Mouse (Mus musculus) gastrocnemius, postnatal 4 days (tissue): ENCODE measurements around the gene Cuedc1. TPM values are rescaled to one million over a fixed set of nuclear protein-coding genes. Genes with fewer than 3 reads are reported as not detected.

Experiments used
- DNase-seq, 2 experiments: peaks; one replicate each; pipeline ENCODE4 v3.0.0; 2021 to 2022; ENCODE audit warnings: low spot score in 2 of 2, mixed read lengths in 2 of 2
- total RNA-seq, 2 experiments: library from RNA; stranded (reverse); gene quantifications; 2 replicates each; pipeline ENCODE4 v1.2.3; 2021

Cuedc1 gene
- total RNA-seq, 2 experiments from 2014 or later = 47.4 to 53.8 TPM

DNA sequence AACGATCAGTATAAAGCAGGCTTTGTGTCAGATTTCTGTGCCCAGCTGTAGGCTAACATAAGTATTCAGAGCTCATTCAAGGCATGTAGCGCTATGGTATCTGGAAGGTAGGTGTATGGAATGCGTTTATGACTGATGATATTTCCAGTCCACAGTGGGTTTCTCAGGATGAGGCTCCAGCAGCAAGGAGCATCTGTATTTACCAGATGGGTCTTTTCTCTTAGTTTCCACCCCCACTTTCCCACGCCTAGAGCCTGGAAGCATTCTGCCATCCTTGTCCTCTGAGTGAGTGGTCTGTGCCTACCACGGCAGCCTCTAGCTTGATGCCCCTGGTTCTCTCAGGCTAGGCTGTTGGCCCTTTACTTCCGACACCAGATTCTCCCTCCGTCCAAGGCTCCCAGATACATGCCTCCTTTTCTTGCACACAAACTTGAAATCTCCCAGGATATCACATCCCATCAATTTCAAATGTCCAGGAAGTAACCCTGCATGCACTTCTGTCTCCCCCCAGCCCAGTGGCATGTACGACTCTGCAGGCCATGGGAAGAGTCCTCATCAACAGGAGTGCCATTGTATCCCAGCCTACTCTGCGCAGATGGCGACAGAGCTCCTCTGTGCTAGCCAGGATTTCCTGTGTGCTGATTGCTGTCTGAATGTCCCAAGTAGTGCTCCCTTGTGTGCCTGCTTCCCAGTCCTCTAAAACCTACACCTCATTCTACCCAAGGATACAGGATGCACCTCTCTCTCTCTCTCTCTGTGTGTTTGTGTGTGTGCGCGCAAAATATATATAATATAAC is 48.6 kb downstream of the Cuedc1 start:
- DNase-seq = no peak

DNA sequence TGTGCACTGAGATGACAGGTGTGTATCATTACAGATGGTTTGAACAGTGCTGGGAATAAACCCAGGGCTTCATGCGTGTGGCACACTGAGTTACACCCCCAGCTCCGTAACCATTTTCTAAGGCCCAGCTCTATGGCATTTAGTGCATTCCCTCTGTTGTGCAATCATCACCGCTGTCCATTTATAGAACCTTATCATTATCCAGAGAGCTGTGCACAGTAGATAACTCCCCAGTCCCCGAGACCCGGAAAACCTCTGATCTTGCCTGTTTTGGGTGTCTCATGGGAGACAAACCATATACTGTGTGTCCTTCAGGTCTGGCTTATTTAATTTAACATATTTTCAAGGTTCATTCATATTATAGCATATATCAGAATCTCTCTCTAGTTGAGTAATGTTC is 49.5 kb downstream of the Cuedc1 start:
- no peak for DNase-seq

DNA sequence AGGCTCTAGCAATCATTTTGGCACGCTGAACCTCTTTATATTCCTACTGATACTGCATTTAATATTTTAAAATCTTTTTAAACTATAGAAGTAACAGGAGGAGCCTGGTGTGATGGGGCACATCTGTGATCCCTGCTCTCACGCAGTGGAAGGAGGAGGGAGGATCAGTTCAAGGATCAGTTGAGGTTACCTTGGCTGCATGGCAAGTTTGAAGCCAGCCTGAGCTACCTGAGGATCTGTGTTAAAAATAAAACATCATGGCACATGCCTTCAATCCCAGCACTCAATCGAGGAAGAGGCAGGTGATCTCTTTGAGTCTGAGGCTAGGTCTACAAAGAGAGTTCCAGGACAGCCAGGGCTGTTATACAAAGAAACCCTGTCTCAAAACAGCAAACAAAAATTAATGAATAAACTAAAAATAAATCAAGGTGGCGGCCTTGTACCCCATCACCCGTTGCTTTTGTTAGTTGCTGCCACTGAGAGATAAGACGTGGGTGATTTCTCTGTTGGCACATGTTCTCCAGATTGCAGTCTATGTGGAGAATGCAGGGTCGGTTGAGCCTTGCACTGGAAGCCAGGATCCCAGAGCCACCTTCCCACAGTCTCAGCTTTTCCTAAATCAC is 50.3 kb downstream of the Cuedc1 start:
- DNase-seq = no peak

DNA sequence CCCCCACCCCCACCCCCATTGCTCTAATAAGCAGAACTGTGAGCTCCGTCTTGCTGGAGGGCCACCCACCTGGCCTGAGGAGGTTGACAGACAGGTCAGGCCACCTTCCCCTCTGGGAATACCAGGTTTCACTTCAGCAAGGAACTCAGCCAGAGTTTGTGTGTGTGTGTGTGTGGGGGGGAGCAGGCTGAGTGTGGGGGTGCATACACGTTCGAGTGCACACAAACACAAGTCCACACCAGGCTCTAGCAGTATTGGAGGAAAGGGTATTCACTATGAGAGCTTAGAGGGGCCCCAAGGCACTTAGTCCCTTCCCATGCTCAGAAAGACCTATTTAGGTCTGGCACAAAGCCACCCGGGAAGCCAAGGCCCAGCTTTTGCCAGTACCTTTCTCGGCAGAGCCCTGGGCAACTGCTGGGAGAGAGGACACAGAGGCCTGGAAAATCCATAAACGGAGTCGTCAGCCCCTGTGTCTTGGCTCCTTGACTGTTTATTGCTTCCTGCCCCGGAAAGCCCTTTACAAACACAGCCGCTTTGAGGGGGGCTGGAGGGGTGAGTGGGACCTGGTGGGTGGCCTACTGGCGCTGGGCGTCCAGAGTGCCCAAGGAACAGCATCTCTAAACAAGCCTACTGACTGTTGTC is 50.9 kb downstream of the Cuedc1 start:
- no peak for DNase-seq

DNA sequence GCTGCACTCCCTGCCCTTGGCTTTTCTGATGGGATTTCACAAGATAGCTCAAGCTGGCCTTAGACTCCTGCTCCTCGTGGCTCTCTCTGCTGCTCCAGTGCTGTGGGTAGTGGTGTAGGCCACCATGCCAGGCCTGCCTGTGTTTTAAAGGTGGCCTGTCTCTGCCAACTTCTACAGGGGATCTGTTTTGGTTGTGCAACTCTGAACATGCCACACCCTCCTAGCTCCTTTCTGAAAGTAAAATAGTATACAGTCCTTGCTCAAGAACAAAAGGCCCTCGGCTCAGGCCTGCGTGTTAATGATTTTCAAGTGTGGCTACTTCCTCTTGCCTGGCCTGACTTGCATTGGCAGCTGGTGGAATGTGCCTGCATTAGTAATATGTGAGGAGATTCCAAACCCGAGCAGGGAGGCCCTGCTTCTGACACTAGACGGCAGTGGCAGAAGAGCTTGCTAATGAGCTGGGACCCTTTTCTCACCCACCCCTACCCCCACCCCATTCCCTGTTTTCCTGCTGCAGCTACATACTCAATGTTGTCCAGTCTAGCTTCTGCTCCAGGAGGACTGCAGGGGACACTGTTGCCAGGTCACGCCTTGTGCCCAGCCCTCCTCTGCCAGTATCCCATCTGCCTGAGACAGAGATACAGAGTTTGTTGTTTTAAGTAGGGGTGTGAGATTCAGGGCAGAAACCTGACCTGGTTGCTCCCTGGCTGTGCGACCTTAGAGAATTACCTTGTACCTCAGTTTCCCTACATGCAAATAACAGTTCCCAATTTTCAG is 53.7 kb downstream of the Cuedc1 start:
- no peak for DNase-seq

DNA sequence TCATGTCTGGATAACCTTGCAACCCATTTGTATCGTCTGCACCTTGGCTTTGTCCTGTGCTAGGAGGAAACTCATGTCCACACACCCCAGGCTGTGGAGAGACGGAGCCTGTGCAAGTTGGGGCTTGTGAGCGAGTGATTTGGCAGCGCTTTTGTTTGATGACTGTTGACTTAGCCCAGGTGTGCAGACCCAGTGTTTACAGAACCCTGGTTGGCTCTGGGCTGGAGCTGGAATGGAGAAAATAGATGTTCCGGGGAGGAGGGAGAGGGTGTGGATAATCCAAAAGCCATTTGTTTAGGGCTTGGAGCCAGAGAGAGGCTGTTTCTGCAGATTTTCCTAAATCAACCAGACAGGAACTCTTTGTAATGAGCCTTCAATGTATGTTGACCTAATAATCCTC is 56.0 kb downstream of the Cuedc1 start:
- DNase-seq = no peak

DNA sequence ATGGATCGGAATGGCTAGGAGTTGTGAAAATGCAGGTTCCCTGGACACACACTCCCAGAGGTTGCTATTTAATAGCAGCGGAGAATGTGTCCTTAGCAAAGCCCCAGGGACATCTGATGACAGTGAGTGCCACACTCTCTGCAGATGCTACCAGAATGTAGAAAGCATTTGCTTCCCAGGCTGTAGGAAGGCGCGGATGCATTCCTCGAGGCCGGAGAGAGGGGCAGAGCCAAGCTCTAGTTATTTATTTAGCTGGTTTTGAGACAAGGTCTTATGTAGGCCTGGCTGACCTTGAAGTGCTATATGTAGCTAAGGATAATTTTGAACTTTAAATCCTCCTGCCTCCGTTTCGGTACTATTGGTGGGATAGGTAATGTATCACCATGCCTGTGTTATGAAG is 56.6 kb downstream of the Cuedc1 start:
- DNase-seq = no peak

DNA sequence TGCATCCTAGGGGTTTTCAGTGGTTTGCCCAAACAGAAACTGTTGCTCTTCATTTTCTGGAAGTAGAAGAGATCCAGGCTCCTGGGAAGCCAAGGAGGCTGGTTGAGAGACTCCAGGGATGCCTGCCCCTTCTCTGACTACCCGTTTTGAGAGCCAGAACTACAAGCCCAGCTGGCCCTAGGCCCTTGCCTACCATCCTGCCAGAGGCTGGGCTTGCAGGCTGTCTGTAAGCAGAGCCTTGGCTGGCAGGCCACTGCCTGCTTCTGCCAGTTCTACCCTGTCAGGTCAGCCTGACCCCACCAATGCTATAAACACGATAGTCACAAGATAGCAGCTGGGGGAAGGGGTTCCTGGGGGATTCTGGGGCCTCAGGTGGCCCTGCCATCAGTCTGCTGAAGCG is 57.6 kb downstream of the Cuedc1 start:
- peak in 1 of 2 experiments; percentile 67 for DNase-seq

DNA sequence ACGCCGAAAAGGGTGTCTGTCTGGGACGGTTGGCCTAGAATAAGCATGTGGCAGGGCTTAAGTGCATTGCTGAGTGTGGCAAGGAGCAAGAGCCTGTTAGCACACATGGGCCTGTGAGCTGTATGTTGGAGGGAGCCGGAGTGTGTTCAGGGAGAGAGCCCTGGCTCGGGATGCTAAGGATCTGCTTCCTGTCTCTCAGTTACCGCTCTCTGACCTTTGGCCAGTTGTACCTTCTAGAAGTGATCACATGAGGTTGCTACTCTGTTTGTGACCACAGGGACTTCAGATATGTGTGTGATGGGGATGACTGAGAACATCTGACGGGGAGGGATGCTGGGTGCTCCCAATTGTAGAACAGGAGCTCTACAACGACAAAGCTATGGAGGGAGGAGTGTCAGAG is 58.1 kb downstream of the Cuedc1 start:
- no peak for DNase-seq

DNA sequence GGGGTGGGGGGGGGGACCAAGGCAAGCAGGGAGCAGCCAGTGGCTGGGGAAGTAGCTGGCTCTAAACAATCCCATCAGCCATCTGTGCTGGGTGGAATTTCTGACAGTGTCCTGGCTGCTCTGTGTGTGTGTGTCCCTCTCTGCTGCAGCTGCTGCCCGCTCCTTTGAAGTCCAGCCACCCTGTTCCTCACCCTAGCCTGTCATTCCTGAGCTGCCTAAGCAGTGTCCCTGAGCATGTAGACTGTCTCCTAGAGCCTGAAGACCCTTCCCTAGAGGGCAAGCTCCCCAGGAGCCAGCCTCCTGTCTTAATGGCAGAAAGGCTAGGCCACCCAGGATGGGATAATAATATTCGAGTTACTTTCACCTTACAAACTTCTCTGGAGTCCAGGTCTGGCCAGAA is 58.5 kb downstream of the Cuedc1 start:
- no peak for DNase-seq

DNA sequence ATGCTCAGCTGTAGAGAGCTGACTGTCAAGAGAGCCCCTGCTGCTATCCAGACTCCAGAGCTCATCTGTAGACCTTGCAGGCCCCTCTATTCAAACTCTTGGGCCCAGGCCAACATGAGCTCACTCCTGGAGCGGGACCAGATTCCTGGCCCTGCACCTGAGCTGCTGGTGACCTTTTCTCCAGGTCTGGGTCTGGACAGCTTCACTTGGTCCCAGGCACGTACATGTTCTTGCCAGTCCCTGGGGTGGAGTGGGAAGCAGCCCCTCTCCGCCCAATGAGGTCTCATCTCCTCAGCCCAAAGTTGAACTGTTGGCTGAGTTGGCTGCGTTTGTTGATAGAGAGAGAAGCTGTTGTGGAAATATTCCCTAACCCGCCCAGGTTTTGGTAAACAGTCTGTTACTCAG is 61.0 kb downstream of the Cuedc1 start:
- peak in 1 of 2 experiments; percentile 65 for DNase-seq

DNA sequence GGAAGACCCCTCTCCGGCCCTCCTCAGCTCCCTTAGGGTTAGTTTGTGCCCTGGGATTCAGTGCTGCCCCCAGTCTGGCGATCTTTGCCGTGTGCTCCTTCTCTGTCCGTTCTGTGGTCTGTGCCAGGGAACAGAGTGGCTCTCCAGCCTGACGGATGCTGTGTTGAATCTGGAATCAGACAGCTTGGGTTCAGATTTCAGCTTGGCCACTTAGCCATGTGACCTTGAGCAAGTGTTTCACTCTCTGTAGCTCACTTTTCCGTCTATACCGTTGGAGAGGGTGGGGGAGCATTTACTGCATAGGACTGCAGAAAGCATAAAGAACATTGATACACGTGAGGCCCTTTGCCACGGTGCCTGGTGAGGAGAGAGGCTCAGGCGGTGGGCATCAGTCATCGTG is 61.5 kb downstream of the Cuedc1 start:
- no peak for DNase-seq

DNA sequence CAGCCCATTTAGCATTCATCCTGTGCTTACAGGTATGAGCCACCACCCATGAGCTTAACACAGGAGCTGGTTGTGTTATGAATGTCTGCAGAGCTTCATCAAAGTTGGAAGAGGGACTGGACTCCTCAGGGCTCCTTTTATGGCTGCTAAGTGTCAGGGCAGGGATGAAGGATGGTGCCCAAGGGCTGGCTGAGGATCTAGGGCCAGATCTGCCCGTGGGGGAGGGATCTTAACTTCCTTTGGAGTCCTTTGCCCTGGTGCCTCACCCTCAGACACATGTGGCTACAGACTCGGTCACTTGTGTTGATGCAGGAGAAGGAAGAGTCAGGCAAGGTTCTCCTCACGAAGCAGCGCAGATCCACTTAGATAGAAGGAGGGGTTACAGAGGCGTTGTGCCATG is 62.5 kb downstream of the Cuedc1 start:
- DNase-seq = no peak

DNA sequence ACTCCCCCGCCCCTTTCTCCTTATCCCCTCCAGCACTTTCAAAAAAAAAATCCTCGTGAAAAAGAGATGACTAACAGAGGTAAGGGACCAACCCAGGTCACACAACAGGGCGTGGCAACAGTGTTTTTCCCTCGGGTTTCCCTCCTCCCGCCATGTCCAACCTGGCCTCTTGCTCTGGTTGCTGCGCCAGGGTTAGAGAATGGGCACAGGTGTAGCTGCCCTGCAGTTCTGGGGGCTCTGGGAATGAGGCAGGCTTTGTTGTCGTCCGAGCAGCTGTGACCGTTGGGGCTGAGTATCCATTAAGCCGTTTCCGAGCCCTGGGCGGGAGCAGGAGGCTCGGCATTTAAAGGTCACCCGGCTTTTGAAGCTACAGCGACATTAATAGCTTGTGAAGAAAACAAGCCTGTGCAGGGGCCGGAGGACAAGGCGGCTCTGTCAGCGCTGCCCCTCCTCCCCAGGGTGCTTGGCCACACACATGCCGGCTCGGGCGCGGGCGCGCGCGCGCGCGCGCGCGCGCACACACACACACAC is 63.3 kb downstream of the Cuedc1 start:
- DNase-seq = peak; percentile 34 to 56

DNA sequence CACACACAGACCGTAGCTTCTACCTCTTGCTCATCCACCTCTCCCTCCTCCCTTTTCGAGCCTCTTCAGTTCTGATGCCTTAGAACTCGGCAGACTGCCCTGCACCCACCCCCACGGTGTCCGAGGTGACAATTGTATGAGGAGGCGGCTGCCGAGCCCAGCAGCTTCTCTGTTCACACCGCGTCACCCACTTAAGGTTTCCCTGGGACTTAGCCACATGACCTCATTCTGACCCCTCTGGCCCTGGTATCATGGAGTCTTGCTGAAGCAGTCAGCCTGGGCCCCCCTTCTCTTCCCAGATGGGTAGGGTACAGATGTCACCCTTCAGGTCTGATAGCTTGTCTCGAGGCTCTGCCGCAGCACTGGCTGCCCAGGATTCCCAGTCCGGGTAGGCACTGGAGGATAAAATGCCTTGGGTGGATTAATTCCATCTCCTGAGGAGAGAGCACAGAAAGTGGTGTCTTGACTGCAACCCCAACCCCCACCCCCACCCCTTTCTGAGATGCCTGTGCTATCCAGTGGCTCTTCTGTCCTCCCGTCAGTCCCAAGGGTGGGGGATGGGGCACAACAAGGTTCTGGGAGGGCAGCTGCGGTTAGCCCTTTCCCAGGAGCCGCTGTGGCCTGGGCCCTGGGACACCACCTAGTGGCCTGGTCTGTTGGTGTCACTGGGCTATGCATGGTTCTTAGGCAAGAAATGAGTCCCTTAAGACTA is 63.9 kb downstream of the Cuedc1 start:
- peak; percentile 86 to 92 for DNase-seq

DNA sequence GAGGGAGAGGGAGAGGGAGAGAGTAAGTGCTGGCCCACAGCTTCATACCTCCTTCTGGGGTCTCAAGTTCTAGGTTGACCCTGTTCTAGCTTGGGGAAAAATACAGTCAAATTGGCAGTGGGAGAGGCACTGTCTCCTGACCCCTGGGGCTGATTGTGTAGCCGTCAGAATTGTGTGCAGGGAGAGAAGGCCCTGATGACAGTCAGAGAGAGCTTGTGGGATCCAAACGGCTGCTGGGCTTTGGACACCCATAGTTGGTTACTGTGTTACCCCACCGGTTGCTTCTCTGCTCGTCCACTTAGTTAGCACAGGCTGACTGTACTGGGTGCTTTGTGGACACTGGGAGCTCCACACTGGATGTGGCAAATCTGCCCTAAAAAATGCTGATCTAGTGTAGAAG is 64.9 kb downstream of the Cuedc1 start:
- DNase-seq = no peak

DNA sequence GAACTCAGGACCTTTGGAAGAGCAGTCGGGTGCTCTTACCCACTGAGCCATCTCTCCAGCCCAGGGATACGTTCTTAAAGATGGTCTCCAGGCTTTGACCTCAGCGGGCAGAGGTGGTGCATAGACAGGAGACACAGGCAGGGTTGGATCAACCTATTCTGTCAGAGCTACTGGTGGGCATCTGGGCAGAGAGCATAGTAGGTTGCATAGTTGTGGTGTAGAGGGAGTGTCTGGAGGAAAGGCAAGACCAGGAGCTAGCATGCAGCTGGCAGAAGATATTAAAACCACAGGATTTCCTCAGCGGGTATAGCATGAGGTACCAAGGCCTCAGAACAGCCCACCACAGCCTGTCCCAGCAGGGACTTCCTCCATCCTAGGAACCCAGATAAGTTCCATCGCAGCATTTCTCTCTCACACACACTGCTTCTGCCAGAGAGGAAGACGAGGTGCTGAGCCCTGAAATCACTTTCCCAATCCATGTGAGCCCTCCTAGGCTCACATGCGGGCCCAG is 66.4 kb downstream of the Cuedc1 start:
- no peak for DNase-seq

DNA sequence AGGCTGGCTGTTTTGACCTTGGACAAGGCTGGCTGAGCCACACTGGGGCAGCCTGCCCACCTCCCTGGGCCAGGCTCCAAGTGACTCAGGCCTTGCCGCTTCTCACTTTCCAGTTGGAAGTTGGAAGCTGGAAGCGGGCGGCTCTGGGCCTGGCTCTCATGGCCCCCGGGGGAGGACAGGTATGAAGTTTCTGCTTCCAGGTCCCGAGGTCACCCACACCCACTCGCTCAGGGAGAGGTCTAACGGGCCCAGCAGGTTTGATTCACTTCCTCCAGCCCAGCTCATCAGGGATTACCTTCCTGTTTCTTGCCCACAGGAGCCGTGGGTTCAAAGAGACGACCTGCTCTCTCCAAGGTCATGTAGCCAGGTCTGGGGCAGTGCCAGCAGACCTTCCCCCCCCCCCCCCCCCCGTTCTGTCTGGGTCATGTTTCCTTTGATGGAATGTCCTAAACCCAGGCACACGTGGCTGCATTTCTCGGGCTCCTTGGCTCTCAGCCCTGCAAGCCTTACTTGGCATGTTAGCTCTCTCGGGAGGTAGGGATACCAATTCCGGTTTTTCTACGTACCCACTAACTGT is 67.0 kb downstream of the Cuedc1 start:
- DNase-seq = peak; percentile 73 to 78

DNA sequence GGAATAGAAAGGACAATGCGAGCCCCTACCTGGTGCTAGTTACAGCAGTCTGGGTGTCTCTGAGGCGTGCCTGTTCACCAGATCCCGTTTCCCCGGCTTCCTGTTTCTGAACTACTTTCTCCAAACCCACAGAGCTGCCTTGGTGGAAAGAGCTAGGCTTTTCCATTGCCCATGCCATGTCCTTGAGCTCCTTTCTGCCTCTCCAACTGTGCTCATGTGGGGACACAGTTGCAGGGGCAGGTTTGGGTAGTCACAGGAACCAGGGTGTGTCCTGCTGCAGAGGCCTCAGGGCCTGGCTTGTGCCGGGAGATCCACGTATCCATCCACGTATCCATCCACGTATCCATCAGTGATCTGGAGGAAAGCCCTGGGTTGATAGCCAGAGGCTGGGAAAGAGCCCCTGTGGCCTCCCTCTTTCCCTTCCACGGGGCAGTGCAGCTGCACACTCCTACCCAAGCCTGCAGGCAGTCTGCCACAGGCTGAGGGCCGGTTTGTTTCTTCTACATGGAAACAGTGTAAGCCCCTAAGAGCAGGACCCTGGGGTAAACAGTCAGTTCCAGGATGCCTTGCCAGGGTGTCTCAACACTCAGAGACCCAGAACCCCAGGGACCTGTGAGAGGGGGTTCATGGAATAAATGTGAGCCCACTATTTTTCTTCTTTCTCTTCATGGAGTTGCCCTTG is 68.0 kb downstream of the Cuedc1 start:
- DNase-seq = no peak

DNA sequence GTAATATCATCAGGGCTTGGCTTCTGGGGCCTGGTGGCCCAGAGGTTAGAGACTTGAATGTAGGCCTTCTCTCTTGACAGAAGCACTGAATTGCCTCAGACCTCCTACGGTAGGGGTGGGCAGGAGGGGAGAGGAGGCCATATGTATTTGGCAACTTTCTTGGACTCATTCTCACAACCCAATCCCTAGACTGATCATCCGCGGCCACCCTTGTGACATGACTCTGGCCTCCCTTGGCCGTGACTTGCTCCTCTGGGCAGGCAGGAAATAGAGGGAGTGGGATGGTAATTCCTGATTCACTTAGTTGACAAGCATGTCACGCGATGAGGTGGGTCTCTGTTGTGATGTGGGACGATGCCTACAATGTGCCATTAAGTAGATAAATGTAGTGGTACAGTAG is 68.6 kb downstream of the Cuedc1 start:
- no peak for DNase-seq
